Mouse (Mus musculus) MEL (cell line): ENCODE results near the gene Gon7. TPM values are rescaled to one million over a fixed set of nuclear protein-coding genes. Genes with fewer than 3 reads are reported as not detected.
A peak's percentile ranks its signal among the peaks of the same experiment; 100 is the strongest.

Experiments used
- DNase-seq: peaks from one replicate; pipeline ENCODE4 v3.0.0; 2011; ENCODE audit warnings: low read depth, low spot score
- H3K27ac ChIP-seq: 2 replicates; pipeline ENCODE4 v1.5.1; 2012; ENCODE audit warnings: low read depth, mild to moderate bottlenecking, control low read depth, low read length, moderate library complexity; ENCODE audit not compliant: control insufficient read depth
- H3K27me3 ChIP-seq, 2 experiments: fragments of 150-350 bp in 1 of 2; sonication (generic) in 1 of 2; 2 replicates each; pipeline ENCODE4 v1.6.1; 2012; ENCODE audit warnings: low read length in 2 of 2, mild to moderate bottlenecking in 2 of 2, improper control_type of control experiment in 1 of 2, moderate library complexity in 1 of 2; ENCODE audit not compliant: insufficient read depth in 2 of 2, control insufficient read depth in 1 of 2
- H3K36me3 ChIP-seq, 2 experiments: 2 replicates each; pipeline ENCODE4 v1.6.1; 2012 to 2014; ENCODE audit warnings: low read length in 2 of 2, improper control_type of control experiment in 1 of 2, inconsistent platforms in 1 of 2, mild to moderate bottlenecking in 1 of 2; ENCODE audit not compliant: insufficient read depth in 2 of 2, control insufficient read depth in 1 of 2
- H3K4me1 ChIP-seq, 2 experiments: fragments of 150-350 bp in 1 of 2; sonication (generic) in 1 of 2; 2 replicates each; pipeline ENCODE4 v1.6.1; 2012; ENCODE audit warnings: low read length in 2 of 2, improper control_type of control experiment in 1 of 2, mild to moderate bottlenecking in 1 of 2; ENCODE audit not compliant: insufficient read depth in 2 of 2, control insufficient read depth in 1 of 2
- H3K4me3 ChIP-seq, 2 experiments: fragments of 150-350 bp in 1 of 2; sonication (generic) in 1 of 2; 2 replicates each; pipeline ENCODE4 v1.5.1; 2012; ENCODE audit warnings: low read depth in 2 of 2, low read length in 2 of 2, mild to moderate bottlenecking in 2 of 2, moderate library complexity in 2 of 2, control low read depth in 1 of 2, improper control_type of control experiment in 1 of 2; ENCODE audit not compliant: control insufficient read depth in 1 of 2, insufficient read depth in 1 of 2
- H3K79me2 ChIP-seq: 2 replicates; pipeline ENCODE4 v1.6.1; 2012; ENCODE audit warnings: mild to moderate bottlenecking, low read length, moderate library complexity; ENCODE audit not compliant: control insufficient read depth, poor library complexity, insufficient read depth
- H3K9ac ChIP-seq: 2 replicates; pipeline ENCODE4 v1.6.1; 2012; ENCODE audit warnings: low read depth, mild to moderate bottlenecking, control low read depth, low read length, moderate library complexity; ENCODE audit not compliant: control insufficient read depth, poor library complexity, severe bottlenecking
- H3K9me3 ChIP-seq: fragments of 150-350 bp; sonication (generic); replicated peaks from 2 replicates; pipeline ENCODE4 v1.6.1; 2012; ENCODE audit warnings: mild to moderate bottlenecking, low read length, improper control_type of control experiment, moderate library complexity; ENCODE audit not compliant: insufficient read depth
- BHLHE40 ChIP-seq: IDR thresholded peaks from 2 replicates; pipeline ENCODE4 v1.6.1; 2012; ENCODE audit warnings: low read depth, mild to moderate bottlenecking, inconsistent platforms, low read length, improper control_type of control experiment, borderline replicate concordance
- CHD1 ChIP-seq: IDR thresholded peaks from 2 replicates; pipeline ENCODE4 v1.6.1; 2012; ENCODE audit warnings: low read depth, mild to moderate bottlenecking, inconsistent platforms, low read length, improper control_type of control experiment
- CHD2 ChIP-seq: IDR thresholded peaks from 2 replicates; pipeline ENCODE4 v1.6.1; 2011; ENCODE audit warnings: low read length, improper control_type of control experiment
- CTCF ChIP-seq, 3 experiments: IDR thresholded peaks in 2 of 3; conservative IDR thresholded peaks in 1 of 3; 2 replicates each; pipeline ENCODE4 v1.5.1; 2011 to 2012; ENCODE audit warnings: low read length in 3 of 3, low read depth in 2 of 3, mild to moderate bottlenecking in 2 of 3, improper control_type of control experiment in 1 of 3, inconsistent platforms in 1 of 3, mixed read lengths in 1 of 3, moderate library complexity in 1 of 3; ENCODE audit not compliant: control insufficient read depth in 1 of 3, insufficient read depth in 1 of 3, poor library complexity in 1 of 3, severe bottlenecking in 1 of 3
- ELF1 ChIP-seq: IDR thresholded peaks from 2 replicates; pipeline ENCODE4 v1.6.1; 2014; ENCODE audit warnings: low read depth, mild to moderate bottlenecking, inconsistent platforms, low read length, improper control_type of control experiment, moderate library complexity
- EP300 ChIP-seq, 2 experiments: IDR thresholded peaks; 2 replicates each; pipeline ENCODE4 v1.6.1; 2011; ENCODE audit warnings: improper control_type of control experiment in 2 of 2, low read length in 2 of 2, low read depth in 1 of 2, mild to moderate bottlenecking in 1 of 2
- ETS1 ChIP-seq: IDR thresholded peaks from 2 replicates; pipeline ENCODE4 v1.6.1; 2012; ENCODE audit warnings: low read depth, mild to moderate bottlenecking, inconsistent platforms, low read length, improper control_type of control experiment, moderate library complexity
- GABPA ChIP-seq: IDR thresholded peaks from 2 replicates; pipeline ENCODE4 v1.6.1; 2012; ENCODE audit warnings: low read depth, mild to moderate bottlenecking, inconsistent platforms, low read length, improper control_type of control experiment, moderate library complexity
- GATA1 ChIP-seq: IDR thresholded peaks from 2 replicates; pipeline ENCODE4 v1.6.1; 2011; ENCODE audit warnings: low read depth, low read length, improper control_type of control experiment
- HCFC1 ChIP-seq: IDR thresholded peaks from 2 replicates; pipeline ENCODE4 v1.6.1; 2012; ENCODE audit warnings: low read depth, mild to moderate bottlenecking, inconsistent platforms, low read length, improper control_type of control experiment, moderate library complexity
- JUND ChIP-seq: IDR thresholded peaks from 2 replicates; pipeline ENCODE4 v1.6.1; 2011; ENCODE audit warnings: low read depth, mild to moderate bottlenecking, improper control_type of control experiment, low read length
- MAFK ChIP-seq: IDR thresholded peaks from 2 replicates; pipeline ENCODE4 v1.6.1; 2011; ENCODE audit warnings: low read depth, mild to moderate bottlenecking, low read length, improper control_type of control experiment, borderline replicate concordance
- MAX ChIP-seq: IDR thresholded peaks from 2 replicates; pipeline ENCODE4 v1.6.1; 2011; ENCODE audit warnings: low read length, improper control_type of control experiment
- MAZ ChIP-seq: IDR thresholded peaks from 2 replicates; pipeline ENCODE4 v1.6.1; 2012; ENCODE audit warnings: low read depth, mild to moderate bottlenecking, inconsistent platforms, low read length, improper control_type of control experiment
- MXI1 ChIP-seq: IDR thresholded peaks from 2 replicates; pipeline ENCODE4 v1.6.1; 2011; ENCODE audit warnings: mild to moderate bottlenecking, low read depth, low read length, improper control_type of control experiment
- MYB ChIP-seq: IDR thresholded peaks from 2 replicates; pipeline ENCODE4 v1.6.1; 2011; ENCODE audit warnings: mild to moderate bottlenecking, low read depth, low read length, improper control_type of control experiment
- MYC ChIP-seq: IDR thresholded peaks from 2 replicates; pipeline ENCODE4 v1.6.1; 2011; ENCODE audit warnings: low read depth, mild to moderate bottlenecking, low read length, improper control_type of control experiment, moderate library complexity
- NRF1 ChIP-seq: IDR thresholded peaks from 2 replicates; pipeline ENCODE4 v1.6.1; 2014; ENCODE audit warnings: low read depth, mild to moderate bottlenecking, inconsistent platforms, low read length, improper control_type of control experiment, moderate library complexity; ENCODE audit not compliant: poor library complexity, insufficient read depth, severe bottlenecking
- POLR2A ChIP-seq, 2 experiments: IDR thresholded peaks; 2 replicates each; pipeline ENCODE4 v1.6.1; 2011 to 2012; ENCODE audit warnings: low read length in 2 of 2, mild to moderate bottlenecking in 2 of 2, control low read depth in 1 of 2, improper control_type of control experiment in 1 of 2, low read depth in 1 of 2, moderate library complexity in 1 of 2; ENCODE audit not compliant: control insufficient read depth in 1 of 2, insufficient read depth in 1 of 2, poor library complexity in 1 of 2
- POLR2AphosphoS2 ChIP-seq: IDR thresholded peaks from 2 replicates; pipeline ENCODE4 v1.6.1; 2011; ENCODE audit warnings: low read length, improper control_type of control experiment
- RAD21 ChIP-seq: IDR thresholded peaks from 2 replicates; pipeline ENCODE4 v1.6.1; 2011; ENCODE audit warnings: mild to moderate bottlenecking, low read depth, low read length, improper control_type of control experiment
- RCOR1 ChIP-seq: IDR thresholded peaks from 2 replicates; pipeline ENCODE4 v1.6.1; 2012; ENCODE audit warnings: low read depth, mild to moderate bottlenecking, inconsistent platforms, low read length, improper control_type of control experiment
- SIN3A ChIP-seq: IDR thresholded peaks from 2 replicates; pipeline ENCODE4 v1.6.1; 2012; ENCODE audit warnings: low read length, improper control_type of control experiment, inconsistent platforms
- TAL1 ChIP-seq: IDR thresholded peaks from 2 replicates; pipeline ENCODE4 v1.6.1; 2012; ENCODE audit warnings: mild to moderate bottlenecking, inconsistent platforms, low read length, moderate library complexity, mixed read lengths
- TBP ChIP-seq: IDR thresholded peaks from 2 replicates; pipeline ENCODE4 v1.8.0; 2011; ENCODE audit warnings: low read depth, low read length, improper control_type of control experiment
- TCF12 ChIP-seq: IDR thresholded peaks from 2 replicates; pipeline ENCODE4 v1.6.1; 2014; ENCODE audit warnings: low read depth, mild to moderate bottlenecking, inconsistent platforms, low read length, improper control_type of control experiment, moderate library complexity
- UBTF ChIP-seq: IDR thresholded peaks from 2 replicates; pipeline ENCODE4 v1.6.1; 2012; ENCODE audit warnings: low read depth, mild to moderate bottlenecking, inconsistent platforms, low read length, improper control_type of control experiment, moderate library complexity, borderline replicate concordance; ENCODE audit not compliant: insufficient read depth
- USF2 ChIP-seq, 2 experiments: IDR thresholded peaks; 2 replicates each; pipeline ENCODE4 v1.6.1; 2011 to 2012; ENCODE audit warnings: improper control_type of control experiment in 2 of 2, low read length in 2 of 2, borderline replicate concordance in 1 of 2, inconsistent platforms in 1 of 2, low read depth in 1 of 2, mild to moderate bottlenecking in 1 of 2; ENCODE audit not compliant: insufficient read depth in 1 of 2
- ZC3H11A ChIP-seq: IDR thresholded peaks from 2 replicates; pipeline ENCODE4 v1.6.1; 2012; ENCODE audit warnings: low read depth, mild to moderate bottlenecking, inconsistent platforms, low read length, improper control_type of control experiment
- ZKSCAN1 ChIP-seq: IDR thresholded peaks from 2 replicates; pipeline ENCODE4 v1.6.1; 2012; ENCODE audit warnings: low read depth, mild to moderate bottlenecking, inconsistent platforms, low read length, improper control_type of control experiment, moderate library complexity
- ZNF384 ChIP-seq: IDR thresholded peaks from 2 replicates; pipeline ENCODE4 v1.6.1; 2012; ENCODE audit warnings: low read depth, mild to moderate bottlenecking, inconsistent platforms, low read length, improper control_type of control experiment
- polyA plus RNA-seq, 2 experiments: library from polyadenylated mRNA; stranded (reverse) in 1 of 2; unstranded in 1 of 2; fragments of >175 nt in 1 of 2; fragments of >200 nt in 1 of 2; gene quantifications; 2 replicates each; pipeline versions ENCODE4 v1.2.1 to v1.2.4; 2012; ENCODE audit warnings: low replicate concordance in 2 of 2, low read depth in 1 of 2; ENCODE audit not compliant: insufficient read length in 2 of 2, insufficient read depth in 1 of 2, missing spikeins in 1 of 2
- total RNA-seq: library from RNA; depleted of rRNA; stranded (reverse); fragments of 300-350 nt; gene quantifications from 2 replicates; pipeline ENCODE4 v1.2.3, GENCODE M21; 2012

Gon7 gene
- total and polyA plus RNA-seq, 3 experiments = 31.3 to 129 (median 33.0) TPM

GRCm38 (mm10) chr12:102744839-102745238 lies 12.8 kb downstream of the Gon7 start (continued):
- TF ChIP-seq MYC (no peak), ELF1 (no peak), RAD21 (no peak), CHD2 (no peak), MAFK (no peak), GABPA (no peak), ETS1 (peak; percentile 87), HCFC1 (no peak), ZNF384 (no peak), BHLHE40 (peak; percentile 79; the same call in 1 of the 2 replicates), POLR2A (IDR thresholded peaks at IDR 0.05; ENCODE audit: control insufficient read depth in 1 of 2, insufficient read depth in 1 of 2, low read depth in 1 of 2, low read length in 2 of 2, poor library complexity in 1 of 2) (no peak), TAL1 (no peak; the same call in 1 of the 2 replicates), UBTF (no peak), MAX (no peak)
- TF ChIP-seq, all 39 proteins: peak for 9

DNA sequence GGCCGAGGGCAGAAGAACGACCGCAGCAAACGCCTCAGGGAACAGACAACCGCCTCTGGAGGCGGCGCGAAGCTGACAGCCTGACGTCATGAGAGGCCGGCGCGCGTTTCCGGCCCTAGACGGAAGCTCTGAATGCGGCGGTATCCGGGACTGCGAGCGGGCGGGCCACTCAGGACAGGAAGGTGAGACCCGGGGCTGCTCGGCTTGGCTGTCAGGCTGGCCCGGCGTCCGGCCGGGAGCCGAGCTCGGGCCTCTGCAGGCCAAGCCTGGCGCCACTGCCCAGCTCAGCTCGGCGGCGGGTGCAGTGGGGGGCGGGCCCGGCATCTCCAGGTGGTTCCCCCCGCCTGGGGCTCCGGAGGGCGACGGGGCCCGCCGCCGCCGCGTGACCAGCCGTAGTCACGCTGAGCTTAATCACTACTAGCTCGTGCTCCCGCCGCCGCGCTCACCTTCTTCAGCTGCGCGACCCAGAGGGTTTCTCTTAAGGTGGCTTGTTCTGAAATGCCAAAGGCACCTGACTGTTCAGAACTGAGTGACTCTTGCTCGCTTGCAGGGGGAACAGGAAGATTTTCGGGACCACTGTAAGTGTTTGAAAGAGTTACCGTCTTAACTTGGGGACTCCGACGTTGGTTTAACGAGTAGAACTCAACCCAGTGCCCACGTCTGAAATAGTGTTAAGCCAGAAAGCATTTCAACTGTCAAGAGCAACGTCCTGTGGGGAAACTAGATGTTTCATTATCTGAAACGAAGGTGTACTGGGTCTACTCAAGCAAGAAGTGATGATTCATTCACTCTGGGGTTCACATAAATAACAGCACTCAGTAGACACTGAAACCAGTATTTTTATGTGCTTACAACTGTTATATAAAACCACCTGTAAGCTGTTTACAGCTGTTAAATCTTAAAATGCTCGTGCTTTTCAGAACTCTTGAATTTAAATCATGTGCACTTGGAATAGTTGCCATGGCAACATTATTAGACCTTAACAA lies 13.7 kb downstream of the Gon7 start, which contains the start of the genes Moap1 and Tmem251:
Gene Moap1, minus strand, starts transcription at position 73 of the 986 bp plus-strand sequence.
Gene Tmem251, plus strand, starts transcription at position 174 of the 986 bp plus-strand sequence.
- Histone ChIP-seq H3K4me3 (peak within 1 kb of the TSS; percentile 76 to 87), H3K4me1 (peaks cover 8 to 26% of the 10 kb centered on the region in 2 experiments; a peak in 3 of 4 replicates), H3K79me2 (peaks cover 31% of the 10 kb centered on the region), H3K27ac (peak within 1 kb of the TSS; percentile 87), H3K9ac (peak within 1 kb of the TSS; percentile 82), H3K27me3 (no peaks in the 10 kb centered on the region), H3K9me3 (no peaks in the 10 kb centered on the region), H3K36me3 (peaks cover 0 to 47% of the 10 kb centered on the region in 2 experiments; a peak in 3 of 4 replicates)
- peak; percentile 94 for DNase-seq
- TF ChIP-seq MAFK (no peak), MAZ (no peak), UBTF (no peak), CHD1 (0 out of 2 replicates have a peak, but pooled peaks have one; percentile 4), ZNF384 (no peak), JUND (no peak), GATA1 (no peak), SIN3A (peak; percentile 67), HCFC1 (peak; percentile 81), MXI1 (peak; percentile 84), CTCF (IDR thresholded peaks at IDR 0.05 in 2 of 3, conservative IDR thresholded peaks at IDR 0.05 in 1 of 3; ENCODE audit: control insufficient read depth in 1 of 3, insufficient read depth in 1 of 3, low read depth in 2 of 3, low read length in 3 of 3, poor library complexity in 1 of 3, severe bottlenecking in 1 of 3) (no peak), USF2 (IDR thresholded peaks at IDR 0.05; ENCODE audit: borderline replicate concordance in 1 of 2, insufficient read depth in 1 of 2, low read depth in 1 of 2, low read length in 2 of 2) (no peak), POLR2AphosphoS2 (peak; percentile 88), MYC (0 out of 2 replicates have a peak, but pooled peaks have one; percentile 8), BHLHE40 (peak; percentile 49; the same call in 1 of the 2 replicates), TBP (peak; percentile 47; the same call in 1 of the 2 replicates), TCF12 (no peak), EP300 (IDR thresholded peaks at IDR 0.05; ENCODE audit: low read depth in 1 of 2, low read length in 2 of 2) (no peak; a peak in 1 of 4 replicates), MYB (no peak), NRF1 (no peak), RCOR1 (no peak), ZKSCAN1 (no peak), POLR2A (IDR thresholded peaks at IDR 0.05; ENCODE audit: control insufficient read depth in 1 of 2, insufficient read depth in 1 of 2, low read depth in 1 of 2, low read length in 2 of 2, poor library complexity in 1 of 2) (peak; percentile 82 to 83; a peak in 3 of 4 replicates), ELF1 (peak; percentile 70), CHD2 (no peak), ZC3H11A (no peak)
